Mouse (Mus musculus) lung, adult 2 months (tissue): Measurements from ENCODE around the gene Prmt9.

Source experiments
- CTCF ChIP-seq: fragments of 200-500 bp; IDR thresholded peaks from 2 replicates; pipeline ENCODE4 v1.5.1; 2011; ENCODE audit warnings: mild to moderate bottlenecking, low read length, control low read depth; ENCODE audit not compliant: insufficient read depth
- POLR2A ChIP-seq: fragments of 200-500 bp; IDR thresholded peaks from 2 replicates; pipeline ENCODE4 v1.6.1; 2011; ENCODE audit warnings: low read depth, mild to moderate bottlenecking, control low read depth, low read length, borderline replicate concordance; ENCODE audit errors: extremely low read depth

GRCm38 (mm10) chr8:77526130-77526529 is 23.1 kb upstream of the Prmt9 start:
- TF ChIP-seq CTCF (no peak), POLR2A (no peak)
